Mouse (Mus musculus): ENCODE results near the gene 9430097D07Rik. TPM values are rescaled to one million over a fixed set of nuclear protein-coding genes. Genes with fewer than 3 reads are reported as not detected.

9430097D07Rik gene
- polyA plus RNA-seq, 1 experiment: not detected

DNA sequence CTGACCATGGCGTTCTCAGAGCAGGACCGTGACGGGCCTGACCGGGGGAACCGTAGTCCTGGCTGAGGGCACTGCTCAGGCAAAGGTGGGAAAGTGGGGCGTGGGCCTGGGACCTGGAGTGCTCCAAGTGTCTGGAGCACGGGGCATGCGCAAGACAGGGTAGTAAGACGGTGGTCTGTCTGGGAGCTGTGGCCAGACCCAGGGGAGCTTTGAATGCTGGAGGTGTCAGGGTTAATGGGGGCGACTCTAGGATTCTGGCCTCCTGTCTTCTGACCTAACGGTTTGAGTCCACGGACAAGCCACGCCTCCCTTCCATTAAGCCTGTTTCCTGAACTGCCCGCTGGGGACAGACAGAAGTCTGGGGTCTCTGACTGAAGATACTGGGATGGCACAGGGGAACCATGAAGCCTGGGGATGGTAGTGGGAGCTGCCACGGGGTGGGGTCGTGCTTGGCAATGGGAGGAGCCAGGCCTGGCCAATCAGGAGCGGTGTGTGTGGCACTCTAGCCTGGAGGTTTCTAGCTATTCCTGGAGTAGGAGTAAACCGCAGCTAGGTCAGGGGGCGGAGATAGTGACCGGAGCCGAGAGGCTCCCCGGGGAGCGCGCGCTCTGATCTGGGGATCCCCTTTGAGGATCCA is 32.8 kb upstream of the 9430097D07Rik start:
- Histone ChIP-seq H3K9me3 (replicated peaks; ENCODE audit: control insufficient read depth, insufficient read depth, low read length, poor library complexity, severe bottlenecking) (no peaks in the 10 kb centered on the region), H3K36me3 (ENCODE audit: control insufficient read depth, insufficient read depth, low read length, poor library complexity, severe bottlenecking) (0 out of 2 replicates have a peak, but pooled peaks cover 2% of the 10 kb centered on the region), H3K27ac (ENCODE audit: insufficient read depth, low read length) (0 out of 2 replicates have a peak overlapping the region, but pooled peaks have one; percentile 7), H3K9ac (ENCODE audit: low read depth, poor library complexity, severe bottlenecking) (peak overlapping the region; percentile 73; the same call in 1 of the 2 replicates), H3K4me3 (ENCODE audit: low read depth, low read length) (peak overlapping the region; percentile 73), H3K27me3 (ENCODE audit: control insufficient read depth, insufficient read depth, low read length, poor library complexity, severe bottlenecking) (no peaks in the 10 kb centered on the region), H3K4me1 (ENCODE audit: control insufficient read depth, insufficient read depth, low read length) (peaks cover 7% of the 10 kb centered on the region)
- TF ChIP-seq EP300 (IDR thresholded peaks at IDR 0.05; ENCODE audit: insufficient read depth, low read depth, low read length): no peak
- no peak for TF ChIP-seq CTCF (IDR thresholded peaks at IDR 0.05; ENCODE audit: low read depth, low read length)
- TF ChIP-seq POLR2A (IDR thresholded peaks at IDR 0.05; ENCODE audit: insufficient read depth, low read length): no peak

DNA sequence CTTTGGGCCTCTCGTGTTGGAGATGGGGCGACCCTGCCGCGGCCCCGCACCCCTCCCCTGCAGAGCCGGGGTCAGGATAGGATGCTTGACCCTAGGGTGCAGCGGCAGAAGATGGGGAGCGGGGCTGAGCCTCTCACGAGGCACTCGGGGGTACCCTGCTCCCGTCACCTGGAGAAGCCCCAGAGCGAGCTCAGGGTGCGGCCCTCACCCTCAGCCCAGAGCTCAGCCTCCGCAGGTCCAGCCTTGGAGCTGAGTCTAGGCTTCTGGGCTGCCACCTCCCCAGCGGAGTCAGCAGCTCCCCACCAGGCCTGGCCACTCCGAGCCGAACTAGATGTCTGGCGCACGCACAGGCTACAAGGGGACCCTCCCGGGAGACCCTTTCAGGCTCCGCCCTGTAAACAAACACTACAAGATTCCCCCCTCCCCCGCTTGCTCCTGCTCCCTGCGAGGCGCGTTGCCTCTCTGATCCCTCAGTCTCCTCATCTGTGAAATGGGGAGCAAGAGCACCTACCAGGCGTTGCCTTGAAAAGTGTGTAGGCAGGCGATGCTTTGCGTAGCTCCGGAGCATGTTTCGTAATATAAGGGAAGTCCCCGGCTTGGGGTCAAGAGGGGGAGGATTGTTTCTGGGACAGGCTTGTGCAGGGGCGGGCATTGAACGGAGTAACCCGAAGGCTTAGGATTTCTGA is 31.9 kb upstream of the 9430097D07Rik start:
- peaks cover 7% of the 10 kb centered on the region for H3K4me1 ChIP-seq (ENCODE audit: control insufficient read depth, insufficient read depth, low read length)
- peak overlapping the region; percentile 73 for H3K4me3 ChIP-seq (ENCODE audit: low read depth, low read length)
- H3K36me3 ChIP-seq (ENCODE audit: control insufficient read depth, insufficient read depth, low read length, poor library complexity, severe bottlenecking): no peaks in the 10 kb centered on the region
- no peaks in the 10 kb centered on the region for H3K9me3 ChIP-seq (replicated peaks; ENCODE audit: control insufficient read depth, insufficient read depth, low read length, poor library complexity, severe bottlenecking)
- H3K27ac ChIP-seq (ENCODE audit: insufficient read depth, low read length): no peak overlapping the region
- no peaks in the 10 kb centered on the region for H3K27me3 ChIP-seq (ENCODE audit: control insufficient read depth, insufficient read depth, low read length, poor library complexity, severe bottlenecking)
- H3K9ac ChIP-seq (ENCODE audit: low read depth, poor library complexity, severe bottlenecking): peak overlapping the region; percentile 73
- TF ChIP-seq POLR2A (IDR thresholded peaks at IDR 0.05; ENCODE audit: insufficient read depth, low read length) (no peak), EP300 (IDR thresholded peaks at IDR 0.05; ENCODE audit: insufficient read depth, low read depth, low read length) (no peak), CTCF (IDR thresholded peaks at IDR 0.05; ENCODE audit: low read depth, low read length) (no peak)

DNA sequence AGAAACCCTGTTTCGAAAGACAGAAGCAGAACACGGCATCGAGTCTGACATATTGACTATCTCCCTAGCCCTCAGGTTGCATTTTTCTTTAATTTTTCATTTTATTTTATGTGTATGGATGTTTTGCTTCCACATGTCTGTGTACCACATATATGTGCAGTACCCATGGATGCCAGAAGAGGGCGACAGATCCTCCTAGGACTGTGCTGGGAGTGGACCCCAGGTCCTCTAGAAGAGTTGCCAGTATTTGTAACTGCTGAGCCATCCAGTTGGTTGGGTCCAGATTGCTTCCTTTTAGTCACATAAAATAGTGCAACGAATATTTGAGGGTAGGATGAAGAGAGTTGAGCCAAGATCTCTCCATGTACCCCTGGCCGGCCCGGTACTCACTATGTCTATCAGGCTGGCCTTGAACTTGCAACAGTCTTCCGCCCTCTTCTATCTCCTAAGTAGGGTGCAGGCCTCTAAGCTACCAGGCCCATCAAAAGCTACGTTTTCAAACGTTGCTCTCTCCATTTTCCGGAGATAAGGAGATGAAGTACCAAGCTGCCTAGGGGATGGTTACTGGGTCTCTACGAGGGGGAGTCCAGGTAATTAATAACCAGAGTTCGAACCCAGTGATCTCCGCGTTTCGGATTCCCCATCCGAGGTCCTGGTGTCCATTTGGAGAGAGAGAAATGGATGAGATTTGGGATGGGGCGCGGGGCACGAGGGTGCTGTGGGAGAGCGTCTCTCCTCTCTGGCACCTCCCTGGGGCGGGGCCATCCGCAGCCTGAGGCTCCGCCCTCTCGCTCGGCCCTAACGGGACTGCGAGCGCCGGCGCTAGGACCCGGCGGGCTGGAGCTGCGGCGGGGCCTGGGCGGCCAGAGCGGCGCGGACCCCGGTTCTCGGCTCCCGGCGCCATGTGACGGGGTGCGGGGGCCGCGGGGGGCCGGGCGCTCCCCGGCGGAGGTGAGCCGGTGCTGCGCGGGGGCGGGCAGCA is 31.0 kb upstream of the 9430097D07Rik start:
- TF ChIP-seq CTCF (IDR thresholded peaks at IDR 0.05; ENCODE audit: low read depth, low read length): peak; percentile 83
- TF ChIP-seq POLR2A (IDR thresholded peaks at IDR 0.05; ENCODE audit: insufficient read depth, low read length): peak; percentile 37
- TF ChIP-seq EP300 (IDR thresholded peaks at IDR 0.05; ENCODE audit: insufficient read depth, low read depth, low read length): no peak
- Histone ChIP-seq H3K36me3 (ENCODE audit: control insufficient read depth, insufficient read depth, low read length, poor library complexity, severe bottlenecking) (no peaks in the 10 kb centered on the region), H3K27ac (ENCODE audit: insufficient read depth, low read length) (0 out of 2 replicates have a peak overlapping the region, but pooled peaks have one; percentile 4), H3K27me3 (ENCODE audit: control insufficient read depth, insufficient read depth, low read length, poor library complexity, severe bottlenecking) (no peaks in the 10 kb centered on the region), H3K4me3 (ENCODE audit: low read depth, low read length) (peak overlapping the region; percentile 73), H3K9ac (ENCODE audit: low read depth, poor library complexity, severe bottlenecking) (peak overlapping the region; percentile 73), H3K9me3 (replicated peaks; ENCODE audit: control insufficient read depth, insufficient read depth, low read length, poor library complexity, severe bottlenecking) (no peaks in the 10 kb centered on the region), H3K4me1 (ENCODE audit: control insufficient read depth, insufficient read depth, low read length) (peaks cover 4% of the 10 kb centered on the region)

DNA sequence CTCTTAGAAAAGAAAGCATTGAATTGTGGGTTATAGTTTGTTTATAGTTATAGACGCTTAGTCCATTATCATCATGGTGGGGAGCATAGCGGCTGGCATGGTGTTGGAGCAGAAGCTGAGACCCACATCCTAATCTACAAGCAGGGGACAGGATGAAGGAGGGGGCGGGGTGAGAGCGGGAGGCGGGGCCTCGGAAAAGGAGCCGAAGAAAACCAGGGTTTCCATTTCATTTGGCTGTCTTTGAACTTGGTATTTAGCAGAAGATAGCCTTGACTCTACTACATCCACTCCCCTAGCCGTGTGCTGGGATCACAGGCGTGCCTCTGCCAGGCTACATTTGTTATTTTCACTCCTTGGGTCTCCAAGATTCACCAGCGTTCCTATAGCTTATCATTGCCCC is 29.1 kb upstream of the 9430097D07Rik start:
- Histone ChIP-seq H3K4me3 (ENCODE audit: low read depth, low read length) (no peak overlapping the region), H3K4me1 (ENCODE audit: control insufficient read depth, insufficient read depth, low read length) (peaks cover 2% of the 10 kb centered on the region), H3K9ac (ENCODE audit: low read depth, poor library complexity, severe bottlenecking) (no peak overlapping the region), H3K27ac (ENCODE audit: insufficient read depth, low read length) (no peak overlapping the region), H3K36me3 (ENCODE audit: control insufficient read depth, insufficient read depth, low read length, poor library complexity, severe bottlenecking) (no peaks in the 10 kb centered on the region), H3K27me3 (ENCODE audit: control insufficient read depth, insufficient read depth, low read length, poor library complexity, severe bottlenecking) (no peaks in the 10 kb centered on the region), H3K9me3 (replicated peaks; ENCODE audit: control insufficient read depth, insufficient read depth, low read length, poor library complexity, severe bottlenecking) (no peaks in the 10 kb centered on the region)
- TF ChIP-seq EP300 (IDR thresholded peaks at IDR 0.05; ENCODE audit: insufficient read depth, low read depth, low read length) (no peak), POLR2A (IDR thresholded peaks at IDR 0.05; ENCODE audit: insufficient read depth, low read length) (no peak), CTCF (IDR thresholded peaks at IDR 0.05; ENCODE audit: low read depth, low read length) (no peak)

DNA sequence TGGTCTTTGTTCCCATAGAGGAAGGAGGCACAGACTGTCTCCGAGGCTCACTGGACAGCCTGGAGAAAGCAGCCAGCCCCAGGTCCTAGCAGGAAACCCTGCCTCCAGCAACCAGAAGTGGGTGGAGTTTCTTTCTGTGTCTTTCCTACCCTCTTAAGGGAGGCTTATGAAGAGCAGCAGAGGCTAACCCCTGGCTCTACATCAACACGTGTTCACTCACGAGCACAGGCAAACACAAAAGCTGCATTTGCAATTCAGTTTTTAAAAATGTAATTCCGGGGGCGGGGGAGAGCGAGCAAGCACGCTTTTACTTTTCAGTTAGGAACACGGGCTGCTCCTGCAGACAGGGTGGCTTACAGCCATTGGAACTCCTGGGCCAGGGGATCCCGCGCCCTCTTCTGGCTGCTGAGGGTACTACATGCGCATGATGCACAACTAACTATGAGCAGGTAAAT is 27.1 kb upstream of the 9430097D07Rik start:
- Histone ChIP-seq H3K4me1 (ENCODE audit: control insufficient read depth, insufficient read depth, low read length) (peaks cover 2% of the 10 kb centered on the region), H3K36me3 (ENCODE audit: control insufficient read depth, insufficient read depth, low read length, poor library complexity, severe bottlenecking) (no peaks in the 10 kb centered on the region), H3K27ac (ENCODE audit: insufficient read depth, low read length) (no peak overlapping the region), H3K9me3 (replicated peaks; ENCODE audit: control insufficient read depth, insufficient read depth, low read length, poor library complexity, severe bottlenecking) (no peaks in the 10 kb centered on the region), H3K9ac (ENCODE audit: low read depth, poor library complexity, severe bottlenecking) (no peak overlapping the region), H3K27me3 (ENCODE audit: control insufficient read depth, insufficient read depth, low read length, poor library complexity, severe bottlenecking) (no peaks in the 10 kb centered on the region), H3K4me3 (ENCODE audit: low read depth, low read length) (peak overlapping the region; percentile 64)
- TF ChIP-seq EP300 (IDR thresholded peaks at IDR 0.05; ENCODE audit: insufficient read depth, low read depth, low read length) (no peak), POLR2A (IDR thresholded peaks at IDR 0.05; ENCODE audit: insufficient read depth, low read length) (no peak), CTCF (IDR thresholded peaks at IDR 0.05; ENCODE audit: low read depth, low read length) (peak; percentile 89)

Data from ES-Bruce4 (cell line).